Mouse (Mus musculus): ENCODE results near the gene Slc19a2. TPM values are rescaled to one million over a fixed set of nuclear protein-coding genes. Genes with fewer than 3 reads are reported as not detected.

Slc19a2 gene
- polyA plus RNA-seq (2012; rRNA removed), result 8.2 and 10.8 TPM in 2 replicates

GRCm38 (mm10) chr1:164248465-164249331 is at the start of gene Slc19a2:
Slc19a2 (plus strand) TSS chr1:164249046.
- Histone ChIP-seq H3K36me3 (ENCODE audit: control insufficient read depth, insufficient read depth, low read length) (no peaks in the 10 kb centered on the region), H3K27ac (ENCODE audit: control insufficient read depth, insufficient read depth, low read length) (no peak within 1 kb of the TSS; the same call in 1 of the 2 replicates), H3K4me3 (ENCODE audit: control insufficient read depth, insufficient read depth, low read length) (peak within 1 kb of the TSS; percentile 95), H3K27me3 (ENCODE audit: control insufficient read depth, insufficient read depth, low read length) (no peaks in the 10 kb centered on the region; the same call in 1 of the 2 replicates), H3K4me1 (replicated peaks; ENCODE audit: control insufficient read depth, insufficient read depth, low read length) (peaks cover 12% of the 10 kb centered on the region)
- WGBS, result under 1% methylated on average over 79 of the region's 79 CpGs
- peak; percentile 97 for DNase-seq
- TF ChIP-seq CTCF (IDR thresholded peaks at IDR 0.05; ENCODE audit: borderline replicate concordance, control insufficient read depth, extremely low read depth, insufficient read depth, low read length, poor library complexity), result 0 out of 2 replicates have a peak, but pooled peaks have one; percentile 27
- peak; percentile 69 for TF ChIP-seq POLR2A (IDR thresholded peaks at IDR 0.05; ENCODE audit: control insufficient read depth, extremely low read depth, insufficient read depth, low read length, poor library complexity)

- H3K27ac ChIP-seq (ENCODE audit: control insufficient read depth, insufficient read depth, low read length), result no peak overlapping the region
- TF ChIP-seq POLR2A (IDR thresholded peaks at IDR 0.05; ENCODE audit: control insufficient read depth, extremely low read depth, insufficient read depth, low read length, poor library complexity) (no peak), CTCF (IDR thresholded peaks at IDR 0.05; ENCODE audit: borderline replicate concordance, control insufficient read depth, extremely low read depth, insufficient read depth, low read length, poor library complexity) (no peak)
- no peaks in the 10 kb centered on the region for H3K36me3 ChIP-seq (ENCODE audit: control insufficient read depth, insufficient read depth, low read length)
- H3K4me3 ChIP-seq (ENCODE audit: control insufficient read depth, insufficient read depth, low read length), result no peak overlapping the region
- H3K4me1 ChIP-seq (replicated peaks; ENCODE audit: control insufficient read depth, insufficient read depth, low read length), result no peaks in the 10 kb centered on the region
- DNase-seq, result no peak
- WGBS, result 94% methylated on average over 4 of the region's 4 CpGs
- no peaks in the 10 kb centered on the region for H3K27me3 ChIP-seq (ENCODE audit: control insufficient read depth, insufficient read depth, low read length)
These were observed 49.3 kb upstream of the Slc19a2 start for GRCm38 (mm10) chr1:164199551-164199950.

DNA sequence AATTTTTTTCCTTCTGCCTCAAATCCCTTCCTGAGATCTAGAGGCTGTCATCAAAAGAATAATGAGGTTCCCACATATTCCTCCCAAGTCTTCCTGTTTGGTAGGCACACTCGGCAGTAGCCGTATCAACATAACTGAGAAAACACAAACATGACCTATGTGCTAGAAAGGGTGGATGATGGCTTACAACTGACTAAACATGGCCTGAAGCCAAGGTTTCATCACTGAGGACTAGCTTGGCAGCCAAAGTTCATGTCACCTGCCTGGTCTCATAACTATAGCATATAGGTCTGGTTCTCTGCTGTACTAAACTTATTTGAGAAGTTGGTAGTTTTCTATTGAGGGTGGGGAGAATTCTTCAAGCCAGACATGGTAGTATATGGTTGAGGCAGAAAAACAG is 40.4 kb upstream of the Slc19a2 start:
- TF ChIP-seq POLR2A (IDR thresholded peaks at IDR 0.05; ENCODE audit: control insufficient read depth, extremely low read depth, insufficient read depth, low read length, poor library complexity), result no peak
- TF ChIP-seq CTCF (IDR thresholded peaks at IDR 0.05; ENCODE audit: borderline replicate concordance, control insufficient read depth, extremely low read depth, insufficient read depth, low read length, poor library complexity), result no peak
- Histone ChIP-seq H3K27ac (ENCODE audit: control insufficient read depth, insufficient read depth, low read length) (no peak overlapping the region), H3K36me3 (ENCODE audit: control insufficient read depth, insufficient read depth, low read length) (no peaks in the 10 kb centered on the region), H3K4me3 (ENCODE audit: control insufficient read depth, insufficient read depth, low read length) (no peak overlapping the region), H3K27me3 (ENCODE audit: control insufficient read depth, insufficient read depth, low read length) (no peaks in the 10 kb centered on the region), H3K4me1 (replicated peaks; ENCODE audit: control insufficient read depth, insufficient read depth, low read length) (no peaks in the 10 kb centered on the region)
- DNase-seq, result no peak
- 95% methylated on average over 2 of the region's 2 CpGs for WGBS

DNA sequence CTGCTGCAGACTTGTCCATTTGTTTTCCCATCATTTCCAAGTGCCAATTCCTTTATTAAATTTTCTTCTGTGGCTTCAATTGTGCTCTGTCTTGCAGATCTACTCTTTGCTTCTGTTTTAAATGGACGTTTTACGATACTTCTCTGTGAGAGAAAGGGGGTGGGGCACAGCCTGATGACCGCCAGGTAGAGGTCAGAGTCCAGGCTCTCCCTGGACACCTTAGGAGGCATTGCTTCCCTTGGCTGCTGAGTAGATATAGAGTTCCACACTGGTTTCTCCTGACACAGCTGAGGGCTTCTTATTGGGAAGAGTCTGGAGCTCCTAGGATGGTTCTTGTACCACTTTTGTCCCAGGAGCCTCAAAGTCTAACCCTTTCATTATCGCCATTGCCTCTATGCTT is 37.9 kb upstream of the Slc19a2 start:
- no peak overlapping the region for H3K27ac ChIP-seq (ENCODE audit: control insufficient read depth, insufficient read depth, low read length)
- TF ChIP-seq POLR2A (IDR thresholded peaks at IDR 0.05; ENCODE audit: control insufficient read depth, extremely low read depth, insufficient read depth, low read length, poor library complexity) (no peak), CTCF (IDR thresholded peaks at IDR 0.05; ENCODE audit: borderline replicate concordance, control insufficient read depth, extremely low read depth, insufficient read depth, low read length, poor library complexity) (no peak)
- no peaks in the 10 kb centered on the region for H3K27me3 ChIP-seq (ENCODE audit: control insufficient read depth, insufficient read depth, low read length)
- WGBS, result 97% methylated on average over 4 of the region's 4 CpGs
- no peak for DNase-seq
- no peaks in the 10 kb centered on the region for H3K36me3 ChIP-seq (ENCODE audit: control insufficient read depth, insufficient read depth, low read length)
- H3K4me3 ChIP-seq (ENCODE audit: control insufficient read depth, insufficient read depth, low read length), result no peak overlapping the region
- no peaks in the 10 kb centered on the region for H3K4me1 ChIP-seq (replicated peaks; ENCODE audit: control insufficient read depth, insufficient read depth, low read length)

DNA sequence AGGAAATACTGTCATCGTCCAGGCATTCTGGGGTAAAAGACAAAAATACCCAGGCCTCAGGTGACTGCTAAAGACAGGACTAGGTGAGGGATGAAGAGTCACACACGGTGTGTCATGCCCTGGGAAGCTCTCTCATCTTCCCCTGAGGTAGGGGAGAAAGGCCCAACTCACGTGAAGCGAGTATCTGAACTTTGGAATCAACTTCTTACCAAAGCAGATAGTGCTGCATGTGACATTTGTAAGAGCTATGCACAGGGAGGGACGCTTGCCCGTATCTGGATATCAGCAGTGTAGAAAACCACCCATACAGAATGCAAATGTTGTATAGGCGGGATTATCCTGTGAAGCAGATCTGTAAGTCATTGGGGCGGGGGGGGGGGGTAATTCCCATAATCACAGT is 36.2 kb upstream of the Slc19a2 start:
- 93% methylated on average over 8 of the region's 8 CpGs for WGBS
- H3K27ac ChIP-seq (ENCODE audit: control insufficient read depth, insufficient read depth, low read length), result no peak overlapping the region
- DNase-seq, result no peak
- H3K36me3 ChIP-seq (ENCODE audit: control insufficient read depth, insufficient read depth, low read length), result no peaks in the 10 kb centered on the region
- H3K27me3 ChIP-seq (ENCODE audit: control insufficient read depth, insufficient read depth, low read length), result no peaks in the 10 kb centered on the region
- TF ChIP-seq POLR2A (IDR thresholded peaks at IDR 0.05; ENCODE audit: control insufficient read depth, extremely low read depth, insufficient read depth, low read length, poor library complexity) (no peak), CTCF (IDR thresholded peaks at IDR 0.05; ENCODE audit: borderline replicate concordance, control insufficient read depth, extremely low read depth, insufficient read depth, low read length, poor library complexity) (no peak)
- no peak overlapping the region for H3K4me3 ChIP-seq (ENCODE audit: control insufficient read depth, insufficient read depth, low read length)
- H3K4me1 ChIP-seq (replicated peaks; ENCODE audit: control insufficient read depth, insufficient read depth, low read length), result peaks cover 4% of the 10 kb centered on the region; the same call in 1 of the 2 replicates

DNA sequence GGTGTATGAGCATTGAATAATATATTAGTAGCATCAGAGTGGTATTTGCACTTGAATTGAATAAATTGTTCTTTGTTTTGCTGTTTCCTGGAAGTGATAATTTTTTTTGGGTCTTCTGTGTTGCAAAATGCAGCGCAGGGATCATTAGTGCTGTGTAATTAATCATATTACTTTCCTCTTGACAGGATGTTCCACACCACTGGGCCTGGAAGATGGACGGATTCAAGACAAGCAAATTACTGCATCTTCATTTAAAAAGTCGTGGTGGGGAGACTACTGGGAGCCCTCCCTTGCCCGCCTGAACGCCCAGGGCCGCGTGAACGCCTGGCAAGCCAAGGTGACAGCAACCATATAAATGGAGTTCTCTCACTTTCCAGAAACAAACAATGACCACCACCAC is 34.7 kb upstream of the Slc19a2 start:
- H3K27ac ChIP-seq (ENCODE audit: control insufficient read depth, insufficient read depth, low read length), result no peak overlapping the region
- WGBS, result 81% methylated on average over 8 of the region's 8 CpGs
- no peak overlapping the region for H3K4me3 ChIP-seq (ENCODE audit: control insufficient read depth, insufficient read depth, low read length)
- no peak for DNase-seq
- H3K36me3 ChIP-seq (ENCODE audit: control insufficient read depth, insufficient read depth, low read length), result no peaks in the 10 kb centered on the region
- H3K4me1 ChIP-seq (replicated peaks; ENCODE audit: control insufficient read depth, insufficient read depth, low read length), result peaks cover 9% of the 10 kb centered on the region
- H3K27me3 ChIP-seq (ENCODE audit: control insufficient read depth, insufficient read depth, low read length), result no peaks in the 10 kb centered on the region
- no peak for TF ChIP-seq POLR2A (IDR thresholded peaks at IDR 0.05; ENCODE audit: control insufficient read depth, extremely low read depth, insufficient read depth, low read length, poor library complexity)

Measured in thymus, adult 2 months (tissue).